Mouse (Mus musculus) frontal cortex, postnatal 10 days (tissue): ENCODE measurements around the gene Fbln2.

ENCODE experiments used
- DNase-seq, 2 experiments: peaks; one replicate each; pipeline ENCODE4 v3.0.0; 2022; ENCODE audit warnings: low spot score in 2 of 2, mixed read lengths in 1 of 2

Fbln2 gene

DNA sequence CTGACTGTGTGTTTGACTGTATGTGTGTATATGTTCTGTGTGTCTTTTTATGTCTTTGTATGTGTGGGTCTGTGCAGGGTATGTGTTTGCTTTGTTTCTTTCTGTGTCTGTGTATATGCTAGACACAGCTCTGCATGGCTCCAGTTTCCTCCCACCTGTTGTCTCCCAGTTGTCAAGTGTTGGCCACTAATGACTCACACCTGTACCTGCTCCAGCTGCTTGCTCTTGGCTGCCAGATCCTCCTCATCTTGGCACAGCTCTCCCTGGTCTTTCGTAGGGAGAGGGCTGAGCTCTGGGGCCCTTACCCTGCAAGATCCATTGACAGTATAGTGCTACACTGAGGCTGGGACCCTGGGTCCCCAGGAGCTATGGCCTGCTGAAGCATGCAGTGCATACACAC lies 13.8 kb downstream of the Fbln2 start:
- no peak for DNase-seq

DNA sequence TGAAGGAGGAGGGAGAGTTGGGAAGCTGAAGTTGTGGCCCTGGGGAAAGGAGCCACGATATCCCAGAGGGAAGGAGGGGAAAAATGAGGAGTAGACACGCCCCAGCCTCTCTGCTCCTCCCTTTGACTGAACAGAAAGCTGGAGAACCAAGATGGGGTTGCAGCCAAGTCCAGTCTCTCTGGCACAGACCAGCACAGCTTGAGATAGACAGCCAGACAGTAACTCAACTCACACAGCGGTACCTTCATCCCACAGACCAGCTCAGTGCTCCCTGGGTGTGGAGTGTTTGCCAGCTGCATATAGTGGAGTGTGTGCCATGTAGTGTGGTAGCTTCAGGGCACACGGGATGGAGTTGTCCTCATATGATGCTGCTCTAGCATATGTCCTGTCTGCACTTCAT lies 16.7 kb downstream of the Fbln2 start:
- DNase-seq: no peak

DNA sequence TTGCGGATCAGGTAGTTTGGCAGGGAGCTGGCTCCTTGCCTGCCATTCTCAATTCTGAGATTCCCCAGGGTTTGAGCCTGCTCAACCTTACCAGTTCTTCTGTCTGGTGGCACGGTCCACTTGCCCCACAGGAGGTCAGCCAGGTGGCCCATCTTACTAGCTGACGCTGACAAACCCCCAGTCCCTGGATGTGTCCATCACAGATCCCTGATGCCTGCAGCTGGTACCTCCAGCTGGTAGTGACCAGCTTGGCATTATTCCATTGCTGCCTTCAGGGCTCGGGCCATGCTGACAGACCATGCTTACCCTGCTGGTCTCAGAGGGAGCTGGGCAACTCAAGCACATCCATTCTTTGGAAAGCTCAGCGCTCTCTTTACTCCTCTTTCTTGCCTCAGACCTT lies 18.7 kb downstream of the Fbln2 start:
- DNase-seq: no peak

DNA sequence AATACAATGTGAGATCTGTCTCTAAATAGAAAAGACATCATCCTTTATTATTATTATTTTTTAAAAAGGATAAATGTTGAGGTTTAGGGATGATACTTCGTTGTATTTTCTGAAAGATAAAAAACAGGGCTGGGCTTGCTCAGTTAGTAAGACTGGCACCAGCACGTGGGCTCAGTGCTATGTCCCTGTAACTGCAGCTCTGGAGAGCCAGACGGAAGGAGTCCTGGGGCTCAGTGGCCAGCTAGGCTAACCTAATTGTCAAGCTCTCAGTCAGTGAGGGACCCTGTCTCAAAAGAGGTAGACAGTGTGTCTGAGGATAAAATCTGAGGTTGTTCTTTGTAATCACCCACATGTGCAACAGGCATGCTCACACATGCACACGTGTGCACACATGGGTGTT lies 19.3 kb downstream of the Fbln2 start:
- DNase-seq: no peak

DNA sequence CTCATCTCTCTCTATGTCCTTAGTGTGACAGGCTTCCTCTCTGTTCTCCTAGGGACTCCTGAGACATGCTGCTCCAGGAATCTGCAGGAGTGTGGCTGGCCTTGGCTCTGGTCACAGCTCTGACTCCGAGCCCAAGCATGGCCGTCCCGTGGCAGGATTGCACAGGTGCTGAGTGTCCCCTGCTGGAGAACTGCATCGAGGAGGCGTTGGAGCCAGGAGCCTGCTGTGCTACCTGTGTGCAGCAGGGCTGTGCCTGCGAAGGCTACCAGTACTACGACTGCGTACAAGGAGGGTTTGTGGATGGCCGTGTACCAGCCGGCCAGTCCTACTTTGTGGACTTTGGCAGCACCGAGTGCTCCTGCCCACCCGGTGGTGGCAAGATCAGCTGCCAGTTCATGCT lies 20.8 kb downstream of the Fbln2 start:
- no peak for DNase-seq

DNA sequence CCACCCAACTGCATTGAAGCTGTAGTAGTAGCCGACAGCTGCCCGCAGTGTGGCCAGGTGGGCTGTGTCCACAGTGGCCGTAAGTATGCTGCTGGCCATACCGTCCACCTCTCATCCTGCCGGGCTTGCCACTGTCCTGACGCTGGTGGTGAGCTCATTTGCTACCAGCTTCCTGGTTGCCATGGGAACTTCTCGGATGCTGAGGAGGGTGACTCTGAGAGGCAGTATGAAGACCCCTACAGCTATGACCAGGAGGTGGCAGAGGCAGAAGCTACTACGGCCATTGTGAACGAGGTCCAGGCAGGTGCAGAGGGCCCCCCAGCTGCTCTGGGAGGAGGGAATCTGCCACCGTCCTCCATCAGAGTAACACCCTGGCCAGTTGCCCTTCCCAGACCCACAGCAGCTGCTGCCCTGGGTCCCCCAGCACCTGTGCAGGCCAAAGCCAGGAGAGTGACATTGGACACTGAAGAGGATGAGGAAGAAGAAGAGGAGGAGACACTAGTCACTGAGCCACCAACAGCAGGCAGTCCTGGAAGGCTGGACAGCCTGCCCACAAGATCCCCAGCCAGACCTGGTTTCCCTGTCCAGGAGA lies 21.3 kb downstream of the Fbln2 start:
- no peak for DNase-seq

DNA sequence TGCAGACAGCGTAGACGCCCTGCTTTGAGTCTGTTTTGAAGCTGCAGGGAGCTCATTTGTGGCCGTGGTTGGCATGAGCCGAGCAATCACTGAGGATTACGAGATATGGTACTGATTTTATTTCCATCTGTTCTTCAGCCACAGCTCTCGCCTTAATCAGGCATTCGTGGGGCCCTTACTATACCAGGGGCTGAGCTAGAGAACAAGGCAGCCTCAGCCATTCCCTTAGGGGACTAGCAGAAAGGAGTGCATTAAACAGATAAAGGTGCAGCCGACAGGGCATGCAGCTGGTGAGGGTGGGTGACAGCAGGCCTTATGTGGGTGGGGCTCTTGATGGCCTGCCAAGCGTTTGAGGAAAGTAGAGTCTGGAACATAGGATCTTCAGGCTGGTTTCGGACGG lies 23.8 kb downstream of the Fbln2 start:
- no peak for DNase-seq

DNA sequence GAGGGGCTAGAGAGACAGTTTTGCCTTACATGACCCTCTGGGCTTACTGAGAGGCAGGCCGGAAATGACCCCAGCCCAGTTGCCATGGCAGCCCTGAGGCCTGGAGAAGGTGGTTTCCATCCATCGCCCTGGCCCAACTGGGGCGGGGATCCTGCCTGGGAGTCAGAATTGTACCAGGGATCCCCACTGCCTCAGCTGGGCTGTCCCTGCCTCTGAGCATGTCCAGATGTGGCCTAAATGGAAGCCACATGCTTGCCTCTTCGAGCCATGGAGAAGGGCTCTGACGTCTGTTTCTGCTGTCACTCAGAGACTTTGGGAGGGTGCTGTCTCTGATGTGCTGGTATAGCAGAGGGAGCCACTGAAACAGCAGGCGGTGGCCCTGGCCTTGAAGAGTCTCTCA lies 24.2 kb downstream of the Fbln2 start:
- DNase-seq: no peak

DNA sequence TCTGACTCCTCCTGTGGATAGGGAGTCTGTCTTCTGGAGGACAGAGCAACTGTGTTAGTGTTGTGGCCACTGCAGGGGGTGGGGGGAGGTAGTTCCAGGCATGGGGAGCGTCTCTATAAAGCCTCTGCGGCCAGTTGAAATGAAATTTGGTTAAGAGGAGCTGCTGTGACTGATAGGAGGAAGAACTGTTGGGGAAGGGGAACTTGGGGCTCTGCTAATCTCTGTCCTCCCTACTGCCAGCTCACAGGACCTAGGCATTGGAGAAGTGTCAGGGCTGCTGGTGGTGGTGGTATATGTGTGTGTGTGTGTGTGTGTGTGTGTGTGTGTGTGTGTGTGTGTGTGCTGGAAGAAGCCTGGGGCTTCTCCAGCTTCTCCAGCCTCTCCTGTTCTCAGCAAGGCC lies 25.0 kb downstream of the Fbln2 start:
- no peak for DNase-seq

DNA sequence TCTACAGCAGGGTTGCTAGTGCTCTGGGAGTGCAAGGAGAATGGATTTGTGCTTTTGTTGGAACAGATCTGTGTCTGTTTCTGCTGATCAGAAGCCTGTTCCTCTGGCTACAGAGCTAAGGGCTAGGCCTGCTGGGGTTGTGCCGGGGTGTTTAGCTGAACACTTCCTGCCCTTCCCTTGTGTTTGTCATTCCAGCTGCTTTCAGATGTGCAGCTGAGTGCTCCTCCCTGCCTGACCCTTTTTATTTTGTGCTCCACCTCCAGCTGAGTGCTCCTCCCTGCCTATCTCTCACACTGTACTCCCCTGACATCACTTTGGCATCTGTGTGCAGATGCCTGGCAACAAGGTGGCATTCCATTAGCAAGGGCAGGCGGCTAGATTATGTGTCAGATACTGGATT lies 28.3 kb downstream of the Fbln2 start:
- no peak for DNase-seq

DNA sequence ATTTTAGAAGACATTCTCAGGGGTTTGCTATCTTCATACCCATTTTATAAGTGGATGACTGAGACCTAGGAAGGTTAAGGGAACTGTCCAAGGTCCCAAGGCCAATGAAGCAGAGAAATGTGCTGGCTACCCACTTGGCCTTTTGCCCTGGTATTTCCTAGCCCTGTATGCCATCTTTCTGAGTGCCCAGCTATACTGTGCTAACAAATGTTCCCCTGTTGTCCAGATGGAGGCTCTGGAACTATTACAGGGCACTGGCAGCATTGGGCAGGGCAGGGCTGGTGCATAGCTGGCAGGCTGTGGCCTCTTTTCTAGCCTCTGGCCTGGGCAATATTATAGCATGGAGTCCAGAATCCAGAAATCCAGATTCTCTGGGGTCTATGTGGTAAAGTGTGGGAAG lies 28.7 kb downstream of the Fbln2 start:
- DNase-seq: no peak

DNA sequence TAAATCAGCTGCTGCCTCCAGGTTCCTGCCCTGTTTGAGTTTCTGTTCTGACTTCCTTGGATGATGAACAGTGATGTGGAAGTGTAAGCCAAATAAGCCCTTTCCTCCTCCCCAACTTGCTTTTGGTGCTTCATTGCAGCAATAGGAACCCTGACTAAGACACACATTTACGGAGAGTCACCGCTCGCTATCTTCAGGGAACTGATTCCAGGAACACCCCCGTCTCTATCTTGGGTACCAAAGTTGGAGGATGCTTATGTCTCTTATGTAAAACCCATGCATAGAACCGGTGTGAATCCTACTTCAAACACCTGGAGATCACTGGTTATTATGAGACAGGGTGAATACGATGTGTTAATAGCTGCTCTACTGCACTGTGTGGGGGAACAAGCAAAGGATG lies 31.1 kb downstream of the Fbln2 start:
- DNase-seq: no peak

DNA sequence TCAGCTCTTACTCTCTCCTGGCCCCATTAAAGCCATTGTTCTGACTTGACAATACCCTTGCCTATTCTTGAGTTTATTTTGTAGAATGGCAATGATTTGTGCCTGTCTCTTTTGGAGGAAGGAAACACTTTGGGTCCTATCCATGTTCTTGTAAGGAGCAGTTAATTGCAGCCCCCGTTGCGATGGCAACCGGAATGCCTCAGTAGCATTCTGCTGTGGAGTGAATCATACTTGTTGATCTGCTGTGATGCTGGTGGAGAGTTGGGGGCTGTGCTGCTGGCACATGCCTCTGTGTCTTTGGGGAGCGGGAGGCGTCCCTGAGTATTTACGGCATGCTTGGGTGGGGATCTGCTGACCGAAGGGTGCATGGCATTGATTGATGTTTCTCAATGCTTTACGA lies 32.1 kb downstream of the Fbln2 start:
- peak; percentile 50 to 65 for DNase-seq

DNA sequence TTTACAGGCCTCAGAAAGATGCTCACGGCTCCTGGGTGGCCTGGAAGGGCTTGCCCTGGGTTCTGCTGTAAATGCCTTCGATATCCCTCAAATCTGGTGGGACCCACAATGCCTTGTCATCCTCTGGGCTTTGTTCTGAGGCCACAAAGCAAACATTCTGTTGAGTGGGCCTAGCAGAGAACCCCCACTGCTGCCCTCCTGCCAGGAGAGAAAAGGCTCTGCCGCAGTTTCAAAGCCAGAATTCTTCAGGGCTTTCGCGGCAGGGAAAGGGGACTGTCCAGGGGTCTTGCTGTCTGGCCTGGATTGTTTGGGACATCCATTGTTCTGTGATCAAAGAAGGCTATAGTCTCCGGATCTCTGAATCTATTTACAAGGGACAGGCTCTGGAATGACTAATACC lies 33.1 kb downstream of the Fbln2 start:
- no peak for DNase-seq

DNA sequence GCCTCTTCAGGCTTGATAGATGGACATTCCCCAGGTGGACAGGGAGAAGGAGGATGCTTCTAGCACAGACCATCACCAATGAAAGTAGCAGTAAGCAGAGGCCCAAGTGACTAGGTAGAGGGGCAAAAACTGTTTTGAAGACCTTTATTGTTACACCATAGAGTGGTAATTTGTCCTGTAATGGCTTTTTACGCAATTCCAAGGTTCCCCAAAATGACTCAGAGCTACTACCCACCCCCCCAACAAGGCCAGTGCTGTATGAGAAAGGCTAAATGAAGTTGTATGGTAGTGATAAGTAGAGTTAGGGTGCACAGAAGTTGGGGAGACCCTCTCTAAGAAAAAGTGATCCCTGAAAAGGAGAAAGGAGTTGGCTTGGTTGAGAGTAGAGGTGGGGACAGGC lies 35.1 kb downstream of the Fbln2 start:
- DNase-seq: no peak

DNA sequence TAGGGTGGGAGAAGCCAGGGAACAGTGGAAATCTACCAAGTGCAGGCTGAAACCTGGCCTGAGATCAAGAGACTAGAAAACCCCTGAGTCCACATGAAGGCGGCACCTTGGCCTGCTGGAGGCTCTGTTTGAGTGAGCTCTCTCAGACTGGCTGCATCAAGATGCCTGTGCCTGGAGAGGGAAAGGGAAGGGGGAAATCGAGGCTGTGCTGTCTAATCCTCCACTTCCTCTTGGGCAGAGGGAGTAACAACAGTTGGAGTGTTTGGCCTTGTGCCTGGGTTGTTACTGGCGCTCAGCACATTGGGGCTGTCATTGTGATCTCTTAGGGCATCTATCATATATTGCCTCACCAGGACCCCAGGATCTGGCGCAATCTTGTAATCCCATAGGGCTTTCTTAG lies 36.4 kb downstream of the Fbln2 start:
- no peak for DNase-seq

DNA sequence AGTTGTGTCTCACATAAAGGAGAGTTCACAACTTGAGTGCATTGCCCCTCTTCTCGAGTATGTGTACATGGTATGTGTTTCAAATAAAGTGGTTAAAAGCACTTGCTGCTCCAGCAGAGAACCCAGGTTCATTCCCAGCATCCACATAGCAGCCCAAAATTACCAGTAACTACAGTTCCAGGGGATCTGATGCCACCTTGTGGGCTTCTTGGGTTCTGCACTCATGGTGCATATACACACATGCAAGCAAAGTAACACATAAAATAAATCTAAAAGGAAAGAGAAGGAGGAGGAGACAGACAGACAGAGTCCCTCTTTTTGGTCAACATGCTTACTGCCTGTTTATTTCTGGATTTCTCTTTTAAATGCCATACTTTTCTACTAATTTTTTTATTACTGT lies 37.5 kb downstream of the Fbln2 start:
- DNase-seq: no peak

DNA sequence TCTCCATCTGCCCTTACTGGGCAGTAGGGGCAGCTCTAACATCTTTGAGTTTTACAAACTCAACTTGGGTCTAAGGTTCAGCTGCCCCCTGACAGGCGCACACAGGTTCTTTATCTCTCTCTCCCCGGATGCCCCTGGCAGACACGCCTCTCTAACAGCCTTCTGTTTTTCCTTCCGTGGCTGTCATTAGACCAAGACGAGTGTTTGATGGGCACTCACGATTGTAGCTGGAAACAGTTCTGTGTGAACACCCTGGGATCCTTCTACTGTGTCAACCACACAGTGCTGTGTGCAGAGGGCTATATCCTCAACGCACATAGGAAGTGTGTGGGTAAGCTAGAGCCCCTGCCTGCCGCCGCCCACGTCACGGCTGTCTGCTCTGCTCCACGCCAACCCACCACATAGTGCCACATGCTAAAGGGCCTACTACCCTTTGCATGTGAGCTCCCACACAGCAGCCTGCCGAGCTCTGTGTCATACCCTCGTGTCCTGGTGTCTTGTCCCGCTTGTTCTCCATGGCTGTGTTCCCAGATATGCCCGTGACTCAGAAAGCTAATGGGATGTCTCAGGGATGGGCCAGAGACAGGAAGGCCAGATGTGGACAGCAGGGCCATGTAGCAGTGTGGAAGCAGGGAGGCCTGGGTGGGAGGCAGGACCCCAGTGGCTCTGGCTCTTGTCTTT lies 47.3 kb downstream of the Fbln2 start:
- DNase-seq: peak in 1 of 2 experiments; percentile 57

DNA sequence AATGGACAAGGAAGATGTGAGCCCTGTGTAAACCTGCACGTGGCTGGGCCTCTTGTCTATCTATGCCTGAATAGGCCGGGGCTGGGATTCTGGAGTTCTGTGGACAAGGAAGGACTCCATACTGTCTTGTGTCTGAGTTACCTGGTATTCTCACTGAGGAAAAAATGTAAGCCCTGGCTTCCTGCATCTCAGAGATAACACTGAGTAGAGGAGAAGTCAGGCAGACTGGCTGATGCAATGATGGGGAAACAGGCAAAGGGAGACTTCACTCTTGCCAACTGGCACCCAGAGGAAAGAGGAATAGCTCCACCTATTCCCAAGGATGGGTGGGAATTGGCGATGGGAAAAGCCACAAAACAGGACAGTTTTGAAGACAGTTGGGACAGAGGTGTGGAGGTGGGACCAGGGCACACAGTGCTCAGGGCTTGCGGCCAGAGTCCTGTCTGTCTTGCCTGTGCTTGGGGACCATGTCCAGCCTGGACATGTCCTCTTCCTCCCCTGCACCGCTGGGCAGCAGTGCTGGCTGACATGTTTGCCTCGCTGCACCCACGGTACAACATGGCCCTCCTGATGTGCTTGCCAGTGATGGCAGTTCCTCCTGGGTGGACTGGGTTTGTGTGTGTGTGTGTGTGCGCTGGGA lies 48.2 kb downstream of the Fbln2 start:
- DNase-seq: no peak

DNA sequence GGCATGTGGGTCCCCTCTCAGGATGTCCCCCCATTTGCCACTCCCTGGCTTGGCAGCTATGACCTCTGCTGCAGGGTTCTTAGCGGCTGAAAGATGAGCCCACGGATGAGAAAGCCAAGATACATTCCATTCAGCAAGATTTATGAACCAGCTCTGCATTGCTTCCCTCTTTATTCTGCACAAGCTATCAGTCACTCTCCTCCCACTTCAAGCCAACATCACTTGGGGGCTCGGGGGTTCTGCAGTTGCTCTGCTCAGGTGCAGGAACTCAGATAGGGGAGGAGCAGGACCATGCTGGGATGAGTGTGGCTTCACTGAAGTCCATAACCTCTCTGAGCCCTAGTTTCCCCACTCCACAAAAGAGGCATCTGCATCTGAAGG lies 48.7 kb downstream of the Fbln2 start:
- DNase-seq: no peak

DNA sequence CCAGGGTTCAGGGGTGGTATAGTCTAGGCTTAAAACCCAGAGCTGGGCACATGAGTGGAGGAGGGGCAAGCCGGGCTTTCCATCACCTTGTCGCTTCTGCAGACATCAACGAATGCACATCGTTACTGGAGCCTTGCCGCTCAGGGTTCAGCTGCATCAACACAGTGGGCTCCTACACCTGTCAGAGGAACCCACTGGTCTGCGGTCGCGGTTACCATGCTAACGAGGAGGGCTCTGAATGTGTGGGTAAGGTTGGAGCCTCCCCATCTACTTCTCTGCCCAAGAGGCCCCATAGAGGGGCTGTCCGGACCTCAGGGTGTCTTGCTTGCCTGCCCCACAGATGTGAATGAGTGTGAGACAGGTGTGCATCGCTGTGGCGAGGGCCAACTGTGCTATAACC lies 53.4 kb downstream of the Fbln2 start:
- DNase-seq: no peak

DNA sequence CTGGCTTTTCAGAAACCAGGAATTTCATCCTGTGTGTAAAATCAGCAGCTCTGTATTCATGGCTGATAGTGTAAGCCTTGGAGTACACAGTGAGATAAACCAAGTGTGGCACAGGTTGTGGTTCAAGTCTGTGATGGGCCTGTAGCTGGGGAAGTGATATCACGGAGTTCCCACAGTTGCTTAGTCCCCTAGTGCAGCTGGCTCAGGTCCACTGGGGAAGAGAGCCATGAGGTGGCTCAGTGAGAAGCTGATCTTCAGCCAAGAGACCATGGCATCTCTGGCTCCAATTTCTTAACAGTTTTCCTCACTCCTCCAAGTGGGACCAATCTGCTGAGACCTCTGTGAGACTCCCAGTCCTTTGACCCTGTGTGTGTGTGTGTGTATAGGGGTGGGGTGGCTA lies 54.4 kb downstream of the Fbln2 start:
- DNase-seq: no peak

DNA sequence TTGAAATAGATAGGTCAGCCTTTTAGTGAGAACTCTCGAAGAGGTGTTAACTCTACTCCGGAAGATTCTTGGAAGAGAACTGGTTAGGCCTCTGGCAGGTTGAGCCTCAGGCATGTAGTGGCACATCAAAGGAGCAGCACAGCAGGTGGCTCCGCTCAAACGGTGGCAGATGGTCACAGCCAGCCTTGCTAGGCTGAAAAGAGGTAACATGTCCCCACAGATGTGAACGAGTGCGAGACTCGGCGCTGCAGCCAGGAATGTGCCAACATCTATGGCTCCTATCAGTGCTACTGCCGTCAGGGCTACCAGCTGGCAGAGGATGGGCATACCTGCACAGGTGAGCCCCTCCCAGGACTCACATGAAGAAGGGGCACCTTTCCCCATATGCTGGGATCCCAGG lies 56.1 kb downstream of the Fbln2 start:
- DNase-seq: no peak

DNA sequence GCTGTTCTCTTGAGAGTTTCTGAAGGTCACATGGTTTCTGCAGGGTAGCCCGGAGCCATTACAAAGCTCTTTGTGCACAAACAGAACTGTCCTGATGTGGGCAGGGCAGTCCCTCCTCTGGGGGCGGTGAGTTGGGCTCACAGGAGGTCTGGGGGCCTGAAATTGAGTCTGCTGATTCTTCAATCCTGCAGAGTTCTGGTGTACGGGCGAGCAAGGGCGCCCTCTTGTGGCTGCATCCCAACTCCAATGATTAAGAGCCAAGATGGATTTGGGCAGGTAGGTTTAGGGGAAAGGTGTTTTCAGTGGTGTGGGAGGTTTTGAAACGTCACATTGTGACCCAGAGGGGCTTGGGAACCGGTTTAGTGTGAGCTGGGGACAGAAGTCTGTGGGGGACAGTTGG lies 65.3 kb downstream of the Fbln2 start:
- DNase-seq: peak in 1 of 2 experiments; percentile 60
